ENCODE assay signal across 9 mouse cellular contexts in the genomic region with DNA sequence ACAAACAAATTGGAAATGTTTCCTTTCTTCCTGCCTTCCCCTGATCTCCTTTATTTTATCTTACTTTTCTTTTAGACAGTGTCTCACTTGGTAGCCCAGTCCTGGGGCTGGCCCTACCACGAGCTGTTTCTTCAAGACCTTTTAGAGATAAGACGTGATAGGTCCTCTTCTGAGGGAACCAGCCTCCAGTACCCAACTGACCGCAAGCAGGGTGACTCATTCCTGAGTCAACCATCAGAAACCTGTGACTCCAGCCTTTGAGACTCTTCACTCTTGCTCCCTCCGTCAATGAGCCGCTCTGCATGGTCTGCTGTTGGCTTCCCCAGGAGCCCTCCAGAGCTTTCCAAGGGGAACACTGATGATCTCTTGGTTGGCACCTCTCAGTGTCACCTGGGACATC. TPM values are rescaled to one million over a fixed set of nuclear protein-coding genes. Genes with fewer than 3 reads are reported as not detected.
DNase-seq lines count a peak whose midpoint lies in the region; ATAC-seq lines count a peak whose summit lies in the region.
"Had no signal": no experiment of that assay in that cellular context is flagged by ENCODE, and none has a peak within 500 bp of the region (broad histone marks: within the 10 kb centered on the region; RNA-seq: fewer than 3 reads in every experiment).

No protein-coding gene starts in this region.

- DNase-seq in urinary bladder, postnatal 36 days (ENCODE audit: low spot score in 2 of 2): peak; percentile 37 to 45
- no peak for DNase-seq in urinary bladder, adult 2 months (ENCODE audit: low spot score)
- DNase-seq in adrenal gland, postnatal 36 days: peak; percentile 56 to 62
- peak; percentile 73 for DNase-seq in lung, postnatal 36 days
- DNase-seq in right cerebral cortex, postnatal 14 days: no peak
- DNase-seq in retina, postnatal 1 day: no peak
- no peak for DNase-seq in embryo, embryonic 10.5 days (ENCODE audit: low spot score)

- ATAC-seq in megakaryocyte-erythroid progenitor cell, adult 5-6 weeks (replicated peaks; ENCODE audit: low FRiP score, low TSS enrichment, poor library complexity, severe bottlenecking): no peak
- ATAC-seq: forebrain, embryonic 16.5 days had no signal

RNA-seq across cellular contexts. Expression of a gene that starts 32.4 kb away (rescaled TPM):
- polyA plus RNA-seq in urinary bladder, adult 2 months (2012; rRNA removed): 7.9 and 8.8 TPM in 2 replicates
- 1 to 10 TPM; 6.1 to 7.2 TPM for total RNA-seq in adrenal gland, postnatal 36 days (2021)
- total RNA-seq in megakaryocyte-erythroid progenitor cell, adult 5-6 weeks (2014; fragmentation: Nextera tagmentation): 5.5 and 10.9 TPM in 2 replicates
- 3.5 and 5.3 TPM in 2 replicates for total RNA-seq in megakaryocyte-erythroid progenitor cell, adult 5-6 weeks (2017)

RNA-seq across cellular contexts. Expression of a gene that starts 33.6 kb away (rescaled TPM):
- polyA plus RNA-seq in urinary bladder, adult 2 months (2012; rRNA removed): 76.3 and 79.2 TPM in 2 replicates
- total RNA-seq in adrenal gland, postnatal 36 days (2021): 10 to 100 TPM; 39.7 to 51.0 TPM
- not detected in 2 replicates for total RNA-seq in megakaryocyte-erythroid progenitor cell, adult 5-6 weeks (2014; fragmentation: Nextera tagmentation)
- 0.38 and 2.3 TPM in 2 replicates for total RNA-seq in megakaryocyte-erythroid progenitor cell, adult 5-6 weeks (2017)

RNA-seq across cellular contexts. Expression of a gene that starts 52.2 kb away (rescaled TPM):
- polyA plus RNA-seq in urinary bladder, adult 2 months (2012; rRNA removed): 5.4 and 8.4 TPM in 2 replicates
- 1 to 10 TPM; 1.3 to 3.6 TPM for total RNA-seq in adrenal gland, postnatal 36 days (2021)
- total RNA-seq in megakaryocyte-erythroid progenitor cell, adult 5-6 weeks (2014; fragmentation: Nextera tagmentation): not detected in 2 replicates
- total RNA-seq in megakaryocyte-erythroid progenitor cell, adult 5-6 weeks (2017): 1.1 TPM in 1 of 2 replicates, not detected in the other

RNA-seq across cellular contexts. Expression of a gene that starts 59.8 kb away (rescaled TPM):
- 68.7 and 73.4 TPM in 2 replicates for polyA plus RNA-seq in urinary bladder, adult 2 months (2012; rRNA removed)
- total RNA-seq in adrenal gland, postnatal 36 days (2021): 10 to 100 TPM; 54.1 to 72.9 TPM
- 24.1 and 32.0 TPM in 2 replicates for total RNA-seq in megakaryocyte-erythroid progenitor cell, adult 5-6 weeks (2014; fragmentation: Nextera tagmentation)
- total RNA-seq in megakaryocyte-erythroid progenitor cell, adult 5-6 weeks (2017): 46.2 and 60.5 TPM in 2 replicates

Comparison
In these comparisons a context has a peak if more than half of its experiments do, and no peak if none do; other contexts are left out.
1. DNase-seq: peak in urinary bladder, postnatal 36 days (2 of 2), adrenal gland, postnatal 36 days (2 of 2) and lung, postnatal 36 days (single experiment); none in urinary bladder, adult 2 months (single experiment), right cerebral cortex, postnatal 14 days (single experiment), retina, postnatal 1 day (single experiment) and embryo, embryonic 10.5 days (single experiment).
2. RNA of a gene that starts 33.6 kb away (total RNA-seq): 39.7 to 51.0 TPM in adrenal gland, postnatal 36 days; 0.38 to 2.3 TPM in megakaryocyte-erythroid progenitor cell, adult 5-6 weeks; every median in the first group is over 10 times any median in the second.